Mouse (Mus musculus): ENCODE data around the gene Cpne4.

DNA sequence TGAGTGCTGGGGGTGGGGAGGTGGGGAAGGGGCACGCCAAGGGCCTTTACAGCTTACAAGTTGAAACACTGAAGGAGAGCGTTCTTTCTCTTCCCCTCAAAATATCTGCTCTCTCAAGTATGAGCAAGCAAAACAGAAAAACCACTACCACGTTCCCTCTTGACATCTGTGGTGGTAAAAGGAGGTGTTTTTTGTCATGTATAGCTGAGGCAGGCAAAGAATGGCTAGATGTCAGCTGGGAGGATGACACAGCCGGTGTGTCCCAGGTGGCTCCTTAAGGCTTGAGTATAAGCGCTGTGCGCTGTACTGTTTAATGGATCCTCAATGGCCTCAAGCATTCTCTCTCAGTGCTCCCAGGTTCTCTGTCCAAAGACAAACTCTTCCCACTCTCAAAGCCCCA lies 331.5 kb downstream of the Cpne4 start:
- TF ChIP-seq CTCF (IDR thresholded peaks at IDR 0.05; ENCODE audit: extremely low read depth, insufficient read length, insufficient replicate concordance, low read depth, low read length), result no peak
- TF ChIP-seq POLR2A (IDR thresholded peaks at IDR 0.05; ENCODE audit: low read depth, low read length), result no peak
